Comparison of ENCODE assay signal across 19 mouse cellular contexts in genomic region chr19:8760757-8761156, GRCm38 (mm10). TPM values are rescaled to one million over a fixed set of nuclear protein-coding genes. Genes with fewer than 3 reads are reported as not detected.
DNase-seq lines count a peak whose midpoint lies in the region; ATAC-seq and TF ChIP-seq lines count a peak whose summit lies in the region.
"Had no signal": no experiment of that assay in that cellular context is flagged by ENCODE, and none has a peak within 500 bp of the region (broad histone marks: within the 10 kb centered on the region; RNA-seq: fewer than 3 reads in every experiment).

No protein-coding gene starts in this region.

- WGBS in forebrain, postnatal 0 days = 90% methylated on average over 2 of the region's 2 CpGs
- WGBS in forebrain, embryonic 16.5 days = 89% methylated on average over 2 of the region's 2 CpGs
- WGBS in kidney, postnatal 0 days = 90% methylated on average over 2 of the region's 2 CpGs

- H3K27ac ChIP-seq in forebrain, postnatal 0 days (ENCODE audit: low read depth, low read length) = no peak overlapping the region
- H3K27ac ChIP-seq in forebrain, embryonic 16.5 days (ENCODE audit: low read length) = no peak overlapping the region
- H3K27ac ChIP-seq in kidney, postnatal 0 days = no peak overlapping the region
- H3K27ac ChIP-seq: forebrain, embryonic 12.5 days; hindbrain, embryonic 15.5 days; macrophage; neural tube, embryonic 12.5 days had no signal

- TF ChIP-seq CTCF in forebrain, postnatal 0 days (IDR thresholded peaks at IDR 0.05; ENCODE audit: low read depth) = peak; percentile 4; the same call in 1 of the 2 replicates
- peak; percentile 28 for TF ChIP-seq CTCF in kidney, postnatal 0 days (IDR thresholded peaks at IDR 0.05; ENCODE audit: low read depth)

- no peak overlapping the region for H3K9ac ChIP-seq in forebrain, postnatal 0 days
- no peak overlapping the region for H3K9ac ChIP-seq in forebrain, embryonic 16.5 days (replicated peaks; ENCODE audit: low read depth, low read length)
- H3K9ac ChIP-seq in kidney, postnatal 0 days (ENCODE audit: low read depth, low read length) = no peak overlapping the region
- H3K9ac ChIP-seq: forebrain, embryonic 12.5 days; hindbrain, embryonic 15.5 days; neural tube, embryonic 12.5 days had no signal

- peaks cover 38% of the 10 kb centered on the region for H3K36me3 ChIP-seq in forebrain, postnatal 0 days (ENCODE audit: insufficient read depth)
- H3K36me3 ChIP-seq in forebrain, embryonic 16.5 days (ENCODE audit: control insufficient read depth, insufficient read depth) = peaks cover 34% of the 10 kb centered on the region
- peaks cover 36% of the 10 kb centered on the region for H3K36me3 ChIP-seq in kidney, postnatal 0 days (ENCODE audit: insufficient read depth, low read length)

- no peaks in the 10 kb centered on the region for H3K27me3 ChIP-seq in forebrain, postnatal 0 days (ENCODE audit: insufficient read depth, low read length)
- H3K27me3 ChIP-seq in forebrain, embryonic 16.5 days (replicated peaks; ENCODE audit: control insufficient read depth, insufficient read depth, low read length) = no peaks in the 10 kb centered on the region
- no peaks in the 10 kb centered on the region for H3K27me3 ChIP-seq in kidney, postnatal 0 days (ENCODE audit: insufficient read depth, low read length)
- H3K27me3 ChIP-seq: forebrain, embryonic 12.5 days; hindbrain, embryonic 15.5 days; neural tube, embryonic 12.5 days had no signal

- 0 out of 2 replicates have a peak, but pooled peaks cover 5% of the 10 kb centered on the region for H3K9me3 ChIP-seq in forebrain, postnatal 0 days (ENCODE audit: low read length)
- no peaks in the 10 kb centered on the region for H3K9me3 ChIP-seq in forebrain, embryonic 16.5 days (ENCODE audit: control insufficient read depth, low read length)
- H3K9me3 ChIP-seq in kidney, postnatal 0 days (replicated peaks; ENCODE audit: low read length) = no peaks in the 10 kb centered on the region
- H3K9me3 ChIP-seq: hindbrain, embryonic 15.5 days had no signal

- no peak for ATAC-seq in forebrain, postnatal 0 days
- ATAC-seq in forebrain, embryonic 16.5 days = no peak
- ATAC-seq in kidney, postnatal 0 days (replicated peaks; ENCODE audit: low FRiP score, low read depth) = no peak

- no peak for DNase-seq in forebrain, postnatal 0 days
- DNase-seq in kidney, postnatal 0 days (ENCODE audit: low spot score) = no peak
- no peak for DNase-seq in kidney, postnatal 14 days
- DNase-seq in thymus, postnatal 14 days = peak; percentile 30
- DNase-seq in thymus, postnatal 10 days (ENCODE audit: low spot score in 2 of 2) = no peak
- peak; percentile 52 for DNase-seq in induced T-regulatory cell, adult 2 months (ENCODE audit: low read depth)
- no peak for DNase-seq in adipocyte (ENCODE audit: low spot score)
- DNase-seq: adrenal gland, adult 8-10 months; cerebellum, adult 11 months; cerebellum, postnatal 14 days; heart, postnatal 10 days; kidney, adult 9 months had no signal

- H3K4me3 ChIP-seq in forebrain, postnatal 0 days (ENCODE audit: low read depth, low read length) = no peak overlapping the region
- no peak overlapping the region for H3K4me3 ChIP-seq in forebrain, embryonic 16.5 days (replicated peaks; ENCODE audit: low read length)
- H3K4me3 ChIP-seq in kidney, postnatal 0 days (replicated peaks; ENCODE audit: low read depth, low read length) = no peak overlapping the region
- H3K4me3 ChIP-seq: forebrain, embryonic 12.5 days; hindbrain, embryonic 15.5 days; neural tube, embryonic 12.5 days had no signal

- no peak overlapping the region for H3K4me2 ChIP-seq in forebrain, postnatal 0 days (ENCODE audit: low read depth)
- no peak overlapping the region for H3K4me2 ChIP-seq in forebrain, embryonic 16.5 days (ENCODE audit: low read length)
- no peak overlapping the region for H3K4me2 ChIP-seq in kidney, postnatal 0 days (ENCODE audit: low read length)
- H3K4me2 ChIP-seq: forebrain, embryonic 12.5 days; hindbrain, embryonic 15.5 days; midbrain, embryonic 11.5 days; neural tube, embryonic 12.5 days had no signal

- H3K4me1 ChIP-seq in forebrain, postnatal 0 days (ENCODE audit: insufficient read depth) = peaks cover 15% of the 10 kb centered on the region
- peaks cover 19% of the 10 kb centered on the region for H3K4me1 ChIP-seq in forebrain, embryonic 16.5 days (replicated peaks; ENCODE audit: control insufficient read depth, insufficient read depth, low read length)
- H3K4me1 ChIP-seq in kidney, postnatal 0 days (replicated peaks; ENCODE audit: insufficient read depth, low read length) = peaks cover 5% of the 10 kb centered on the region

RNA-seq across cellular contexts. Expression of gene Nxf1, which starts 3.9 kb away (rescaled TPM):
- 81.7 and 114 TPM in 2 replicates for total RNA-seq in forebrain, postnatal 0 days (2014; rRNA removed)
- 97.1 and 97.9 TPM in 2 replicates for polyA plus RNA-seq in forebrain, postnatal 0 days (2015; fragmentation: Nextera tagmentation; extraction: Ambion mirVana)
- 200 and 218 TPM in 2 replicates for polyA plus RNA-seq in forebrain, embryonic 16.5 days (2015; fragmentation: Nextera tagmentation; extraction: Ambion mirVana)
- polyA plus RNA-seq in kidney, postnatal 0 days (2015; fragmentation: Nextera tagmentation; extraction: Ambion mirVana) = 114 and 123 TPM in 2 replicates

RNA-seq across cellular contexts. Expression of gene Tmem223, which starts 10.0 kb away (rescaled TPM):
- total RNA-seq in forebrain, postnatal 0 days (2014; rRNA removed) = 236 and 241 TPM in 2 replicates
- polyA plus RNA-seq in forebrain, postnatal 0 days (2015; fragmentation: Nextera tagmentation; extraction: Ambion mirVana) = 269 and 334 TPM in 2 replicates
- polyA plus RNA-seq in forebrain, embryonic 16.5 days (2015; fragmentation: Nextera tagmentation; extraction: Ambion mirVana) = 230 and 247 TPM in 2 replicates
- polyA plus RNA-seq in kidney, postnatal 0 days (2015; fragmentation: Nextera tagmentation; extraction: Ambion mirVana) = 248 and 286 TPM in 2 replicates

RNA-seq across cellular contexts. Expression of gene Tmem179b, which starts 13.5 kb away (rescaled TPM):
- 17.4 and 19.6 TPM in 2 replicates for total RNA-seq in forebrain, postnatal 0 days (2014; rRNA removed)
- 22.4 and 22.6 TPM in 2 replicates for polyA plus RNA-seq in forebrain, postnatal 0 days (2015; fragmentation: Nextera tagmentation; extraction: Ambion mirVana)
- 27.0 and 29.1 TPM in 2 replicates for polyA plus RNA-seq in forebrain, embryonic 16.5 days (2015; fragmentation: Nextera tagmentation; extraction: Ambion mirVana)
- polyA plus RNA-seq in kidney, postnatal 0 days (2015; fragmentation: Nextera tagmentation; extraction: Ambion mirVana) = 103 and 113 TPM in 2 replicates

RNA-seq across cellular contexts. Expression of gene Stx5a, which starts 19.5 kb away (rescaled TPM):
- 130 and 140 TPM in 2 replicates for total RNA-seq in forebrain, postnatal 0 days (2014; rRNA removed)
- polyA plus RNA-seq in forebrain, postnatal 0 days (2015; fragmentation: Nextera tagmentation; extraction: Ambion mirVana) = 86.4 and 97.6 TPM in 2 replicates
- 129 and 136 TPM in 2 replicates for polyA plus RNA-seq in forebrain, embryonic 16.5 days (2015; fragmentation: Nextera tagmentation; extraction: Ambion mirVana)
- 105 and 115 TPM in 2 replicates for polyA plus RNA-seq in kidney, postnatal 0 days (2015; fragmentation: Nextera tagmentation; extraction: Ambion mirVana)

RNA-seq across cellular contexts. Expression of gene 1700092M07Rik, which starts 20.2 kb away (rescaled TPM):
- not detected in 2 replicates for total RNA-seq in forebrain, postnatal 0 days (2014; rRNA removed)
- 0.65 and 0.67 TPM in 2 replicates for polyA plus RNA-seq in forebrain, postnatal 0 days (2015; fragmentation: Nextera tagmentation; extraction: Ambion mirVana)
- polyA plus RNA-seq in forebrain, embryonic 16.5 days (2015; fragmentation: Nextera tagmentation; extraction: Ambion mirVana) = 2.5 and 2.8 TPM in 2 replicates
- polyA plus RNA-seq in kidney, postnatal 0 days (2015; fragmentation: Nextera tagmentation; extraction: Ambion mirVana) = 0.75 and 1.1 TPM in 2 replicates
- total RNA-seq: heart, postnatal 10 days; monocyte, adult 5-6 weeks had no signal
- polyA plus RNA-seq: macrophage had no signal

Comparison
In these comparisons a context has a peak if more than half of its experiments do, and no peak if none do; other contexts are left out.
1. DNase-seq: peak in thymus, postnatal 14 days (single experiment) and induced T-regulatory cell, adult 2 months (single experiment); none in forebrain, postnatal 0 days (single experiment), kidney, postnatal 0 days (single experiment), kidney, postnatal 14 days (single experiment), thymus, postnatal 10 days (0 of 2) and adipocyte (single experiment).